Mouse (Mus musculus) CH12.LX (cell line): Measurements from ENCODE around the gene Elof1.

Experiments used
- CTCF ChIP-seq, 2 experiments: IDR thresholded peaks in 1 of 2; conservative IDR thresholded peaks in 1 of 2; 2 replicates each; pipeline ENCODE4 v1.5.1; 2011 to 2012; ENCODE audit warnings: low read depth in 2 of 2, low read length in 2 of 2, improper control_type of control experiment in 1 of 2, inconsistent platforms in 1 of 2, mild to moderate bottlenecking in 1 of 2, moderate library complexity in 1 of 2
- POLR2AphosphoS2 ChIP-seq: IDR thresholded peaks from 2 replicates; pipeline ENCODE4 v1.6.1; 2011; ENCODE audit warnings: low read depth, low read length, improper control_type of control experiment
- TCF12 ChIP-seq: IDR thresholded peaks from 2 replicates; pipeline ENCODE4 v1.6.1; 2014; ENCODE audit warnings: low read depth, mild to moderate bottlenecking, inconsistent platforms, low read length, improper control_type of control experiment
- ZNF384 ChIP-seq: IDR thresholded peaks from 2 replicates; pipeline ENCODE4 v1.6.1; 2012; ENCODE audit warnings: low read depth, low read length, improper control_type of control experiment, inconsistent platforms

DNA sequence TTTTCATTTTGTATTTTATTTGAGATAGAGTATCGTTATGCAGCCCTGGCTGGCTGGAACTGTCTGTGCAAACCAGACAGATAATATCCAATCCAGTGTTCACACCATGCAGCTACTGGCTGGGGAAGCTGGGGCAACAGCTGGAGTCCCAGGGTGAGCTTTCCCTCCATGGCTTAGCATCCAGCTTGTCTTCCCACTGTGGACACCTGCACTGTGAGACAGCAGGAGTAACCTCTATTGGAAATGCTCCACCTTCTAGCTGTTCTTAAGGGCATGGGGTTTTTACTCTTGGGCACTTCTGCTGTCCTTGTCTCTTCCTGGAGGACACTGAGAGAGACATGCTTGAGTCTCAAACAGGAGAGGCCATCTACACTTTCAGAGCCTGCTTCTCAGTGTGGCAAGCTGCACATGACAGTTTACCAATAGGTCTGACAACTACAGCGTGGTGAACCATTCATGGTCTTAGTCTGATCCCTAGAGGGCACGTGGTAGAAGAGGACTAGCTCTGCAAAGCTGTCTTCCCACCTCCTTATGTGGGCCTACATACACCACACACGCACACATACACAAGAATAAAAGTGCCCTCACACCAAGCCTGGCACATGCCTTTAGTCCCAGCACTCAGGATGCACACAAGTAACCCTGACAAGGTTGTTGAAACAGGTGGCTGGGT, 47.0 kb downstream of the Elof1 start:
- TF ChIP-seq ZNF384 (no peak), TCF12 (no peak), CTCF (conservative IDR thresholded peaks at IDR 0.05 in 1 of 2, IDR thresholded peaks at IDR 0.05 in 1 of 2; ENCODE audit: low read depth in 2 of 2, low read length in 2 of 2) (no peak), POLR2AphosphoS2 (no peak)
